31 mouse cellular contexts compared by ENCODE assay signal in the genomic region with DNA sequence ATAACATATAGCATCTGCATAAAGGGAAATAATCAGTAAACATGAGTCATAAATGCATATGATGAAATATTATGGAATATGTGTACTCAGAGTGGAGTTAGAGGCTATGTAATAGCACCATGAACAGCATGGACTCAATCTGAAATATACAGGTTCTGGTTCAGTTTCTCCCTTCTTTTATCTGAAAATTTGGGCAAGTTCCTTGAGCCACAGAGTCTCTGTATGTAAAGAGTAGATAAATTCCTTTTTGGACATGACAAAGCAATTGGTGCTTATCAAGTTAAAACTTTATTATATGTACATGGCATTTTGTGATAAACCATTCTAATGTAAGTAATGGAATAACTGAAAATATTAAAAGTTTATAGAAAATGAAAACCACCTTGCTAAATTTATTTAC. TPM values are rescaled to one million over a fixed set of nuclear protein-coding genes. Genes with fewer than 3 reads are reported as not detected.
"Had no signal": no experiment of that assay in that cellular context is flagged by ENCODE, and none has a peak within 500 bp of the region (broad histone marks: within the 10 kb centered on the region; RNA-seq: fewer than 3 reads in every experiment).

No protein-coding gene starts in this region.

- H3K4me1 ChIP-seq: kidney, embryonic 15.5 days; liver, embryonic 13.5 days had no signal

- DNase-seq: kidney, adult 11 months; kidney, adult 8-10 months; kidney, postnatal 10 days; kidney, postnatal 36 days; layer of hippocampus, postnatal 36 days; liver, embryonic 13.5 days; lung, adult 2 months; lung, postnatal 14 days; lung, postnatal 4 days; midbrain, embryonic 14.5 days; thymus, adult 18-20 months; thymus, postnatal 36 days had no signal

- H3K4me2 ChIP-seq: kidney, embryonic 15.5 days; liver, embryonic 13.5 days; midbrain, embryonic 11.5 days had no signal

- H3K27me3 ChIP-seq: kidney, embryonic 15.5 days; liver, embryonic 13.5 days had no signal

- H3K4me3 ChIP-seq: kidney, embryonic 15.5 days; left cerebral cortex, adult 2 months; liver, embryonic 13.5 days had no signal

- H3K9ac ChIP-seq: kidney, embryonic 15.5 days; liver, embryonic 13.5 days had no signal

- H3K9me3 ChIP-seq: kidney, embryonic 15.5 days; liver, embryonic 13.5 days had no signal

- H3K36me3 ChIP-seq: kidney, embryonic 15.5 days; liver, embryonic 13.5 days had no signal

- H3K27ac ChIP-seq: kidney, embryonic 15.5 days; left cerebral cortex, adult 2 months; liver, embryonic 13.5 days had no signal

RNA-seq across cellular contexts. Expression of gene Olfr825, which starts 1.4 kb away (rescaled TPM):
- total RNA-seq: layer of hippocampus, adult 8-10 months; layer of hippocampus, postnatal 10 days; layer of hippocampus, postnatal 36 days; left cerebral cortex, adult 2 months; left cerebral cortex, postnatal 10 days; left cerebral cortex, postnatal 36 days; megakaryocyte, adult 5-6 weeks; midbrain, postnatal 0 days had no signal
- polyA plus RNA-seq: kidney, embryonic 15.5 days; limb, embryonic 11.5 days; limb, embryonic 14.5 days; liver, embryonic 13.5 days; lung, adult 2 months; lung, embryonic 16.5 days; midbrain, embryonic 11.5 days; midbrain, embryonic 14.5 days; midbrain, postnatal 0 days; neural tube, embryonic 11.5 days; neural tube, embryonic 14.5 days; small intestine, adult 2 months; spleen, adult 2 months; stomach, embryonic 16.5 days; testis, adult 2 months; urinary bladder, adult 2 months had no signal

RNA-seq across cellular contexts. Expression of gene Olfr826, which starts 18.8 kb away (rescaled TPM):
- total RNA-seq: layer of hippocampus, adult 8-10 months; layer of hippocampus, postnatal 10 days; layer of hippocampus, postnatal 36 days; left cerebral cortex, adult 2 months; left cerebral cortex, postnatal 10 days; left cerebral cortex, postnatal 36 days; megakaryocyte, adult 5-6 weeks; midbrain, postnatal 0 days had no signal
- polyA plus RNA-seq: kidney, embryonic 15.5 days; limb, embryonic 11.5 days; limb, embryonic 14.5 days; liver, embryonic 13.5 days; lung, adult 2 months; lung, embryonic 16.5 days; midbrain, embryonic 11.5 days; midbrain, embryonic 14.5 days; midbrain, postnatal 0 days; neural tube, embryonic 11.5 days; neural tube, embryonic 14.5 days; small intestine, adult 2 months; spleen, adult 2 months; stomach, embryonic 16.5 days; testis, adult 2 months; urinary bladder, adult 2 months had no signal

RNA-seq across cellular contexts. Expression of gene Olfr824, which starts 35.4 kb away (rescaled TPM):
- total RNA-seq: layer of hippocampus, adult 8-10 months; layer of hippocampus, postnatal 10 days; layer of hippocampus, postnatal 36 days; left cerebral cortex, adult 2 months; left cerebral cortex, postnatal 10 days; left cerebral cortex, postnatal 36 days; megakaryocyte, adult 5-6 weeks; midbrain, postnatal 0 days had no signal
- polyA plus RNA-seq: kidney, embryonic 15.5 days; limb, embryonic 11.5 days; limb, embryonic 14.5 days; liver, embryonic 13.5 days; lung, adult 2 months; lung, embryonic 16.5 days; midbrain, embryonic 11.5 days; midbrain, embryonic 14.5 days; midbrain, postnatal 0 days; neural tube, embryonic 11.5 days; neural tube, embryonic 14.5 days; small intestine, adult 2 months; spleen, adult 2 months; stomach, embryonic 16.5 days; testis, adult 2 months; urinary bladder, adult 2 months had no signal

RNA-seq across cellular contexts. Expression of gene Olfr827, which starts 49.0 kb away (rescaled TPM):
- total RNA-seq: layer of hippocampus, adult 8-10 months; layer of hippocampus, postnatal 10 days; layer of hippocampus, postnatal 36 days; left cerebral cortex, adult 2 months; left cerebral cortex, postnatal 10 days; left cerebral cortex, postnatal 36 days; megakaryocyte, adult 5-6 weeks; midbrain, postnatal 0 days had no signal
- polyA plus RNA-seq: kidney, embryonic 15.5 days; limb, embryonic 11.5 days; limb, embryonic 14.5 days; liver, embryonic 13.5 days; lung, adult 2 months; lung, embryonic 16.5 days; midbrain, embryonic 11.5 days; midbrain, embryonic 14.5 days; midbrain, postnatal 0 days; neural tube, embryonic 11.5 days; neural tube, embryonic 14.5 days; small intestine, adult 2 months; spleen, adult 2 months; stomach, embryonic 16.5 days; testis, adult 2 months; urinary bladder, adult 2 months had no signal

RNA-seq across cellular contexts. Expression of gene Olfr823, which starts 50.0 kb away (rescaled TPM):
- total RNA-seq: layer of hippocampus, adult 8-10 months; layer of hippocampus, postnatal 10 days; layer of hippocampus, postnatal 36 days; left cerebral cortex, adult 2 months; left cerebral cortex, postnatal 10 days; left cerebral cortex, postnatal 36 days; megakaryocyte, adult 5-6 weeks; midbrain, postnatal 0 days had no signal
- polyA plus RNA-seq: kidney, embryonic 15.5 days; limb, embryonic 11.5 days; limb, embryonic 14.5 days; liver, embryonic 13.5 days; lung, adult 2 months; lung, embryonic 16.5 days; midbrain, embryonic 11.5 days; midbrain, embryonic 14.5 days; midbrain, postnatal 0 days; neural tube, embryonic 11.5 days; neural tube, embryonic 14.5 days; small intestine, adult 2 months; spleen, adult 2 months; stomach, embryonic 16.5 days; testis, adult 2 months; urinary bladder, adult 2 months had no signal
